Mouse (Mus musculus): Measurements from ENCODE around the gene Cend1.
A peak's percentile ranks its signal among the peaks of the same experiment; 100 is the strongest.
"Not testable (repeated sequence)": the region's sequence is repeated elsewhere in the genome, so short reads cannot be mapped to it uniquely, and the experiment has no call there.

Cend1 gene

GRCm38 (mm10) chr7:141465388-141466044, 36.2 kb upstream of the Cend1 start:
- no peak for DNase-seq (ENCODE audit: low read depth, low spot score)

DNA sequence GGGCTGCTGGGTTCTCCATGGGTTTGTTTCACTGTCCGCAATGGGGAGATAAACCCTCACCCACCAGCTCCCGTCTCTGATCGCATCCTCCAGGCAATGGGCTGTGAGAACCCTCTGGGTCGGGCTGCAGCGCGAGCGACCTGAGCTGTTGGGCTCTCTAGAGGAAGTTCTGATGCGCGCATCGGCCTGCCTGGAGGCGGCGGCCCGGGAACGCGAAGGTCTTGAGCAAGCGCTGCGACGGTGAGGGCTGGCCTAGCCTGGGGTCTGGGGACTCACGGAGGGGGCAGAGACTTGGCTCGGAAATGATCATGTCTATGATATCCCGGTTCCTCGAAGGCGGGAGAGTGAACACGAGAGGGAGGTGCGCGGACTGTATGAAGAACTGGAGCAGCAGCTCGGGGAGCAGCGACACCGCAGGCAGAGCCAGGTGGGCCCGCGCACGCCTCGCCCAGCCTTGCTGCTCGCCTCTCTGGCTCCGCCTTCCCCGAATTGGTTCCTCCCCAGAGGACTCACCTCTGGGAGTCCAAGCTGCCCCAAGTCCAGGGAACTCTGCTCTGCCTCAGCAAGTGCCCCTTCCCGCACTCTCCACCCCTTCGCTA, 35.4 kb upstream of the Cend1 start:
- no peak for DNase-seq (ENCODE audit: low read depth, low spot score)

GRCm38 (mm10) chr7:141463824-141464602, 34.7 kb upstream of the Cend1 start:
- DNase-seq (ENCODE audit: low read depth, low spot score): no peak

DNA sequence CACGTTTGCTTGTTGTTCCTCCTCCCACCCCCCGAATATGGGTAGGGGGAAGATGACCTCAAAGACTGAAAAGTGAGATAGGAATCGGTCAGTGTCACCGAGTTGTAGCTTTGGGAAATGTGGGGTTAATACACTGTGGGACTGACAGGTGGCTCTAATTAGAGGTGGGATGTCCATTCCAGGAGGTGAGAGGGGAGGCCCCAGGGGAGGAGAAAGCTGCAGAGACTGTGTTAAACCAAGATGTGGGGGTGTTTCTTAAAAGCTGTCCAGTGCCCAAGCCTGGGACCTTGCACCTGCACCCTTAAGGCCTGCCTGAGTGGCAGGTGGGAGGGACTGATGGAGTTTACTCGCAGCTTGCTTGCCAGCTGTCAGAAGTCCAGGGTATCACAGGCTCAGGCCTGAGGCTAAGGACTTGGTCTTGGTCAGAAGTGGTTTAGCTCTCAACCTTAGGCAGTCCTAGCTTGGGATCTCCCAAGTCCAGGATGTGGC, 33.1 kb upstream of the Cend1 start:
- DNase-seq (ENCODE audit: low read depth, low spot score): no peak

- DNase-seq (ENCODE audit: low read depth, low spot score): no peak
These were observed 32.4 kb upstream of the Cend1 start for GRCm38 (mm10) chr7:141461521-141462332.

DNA sequence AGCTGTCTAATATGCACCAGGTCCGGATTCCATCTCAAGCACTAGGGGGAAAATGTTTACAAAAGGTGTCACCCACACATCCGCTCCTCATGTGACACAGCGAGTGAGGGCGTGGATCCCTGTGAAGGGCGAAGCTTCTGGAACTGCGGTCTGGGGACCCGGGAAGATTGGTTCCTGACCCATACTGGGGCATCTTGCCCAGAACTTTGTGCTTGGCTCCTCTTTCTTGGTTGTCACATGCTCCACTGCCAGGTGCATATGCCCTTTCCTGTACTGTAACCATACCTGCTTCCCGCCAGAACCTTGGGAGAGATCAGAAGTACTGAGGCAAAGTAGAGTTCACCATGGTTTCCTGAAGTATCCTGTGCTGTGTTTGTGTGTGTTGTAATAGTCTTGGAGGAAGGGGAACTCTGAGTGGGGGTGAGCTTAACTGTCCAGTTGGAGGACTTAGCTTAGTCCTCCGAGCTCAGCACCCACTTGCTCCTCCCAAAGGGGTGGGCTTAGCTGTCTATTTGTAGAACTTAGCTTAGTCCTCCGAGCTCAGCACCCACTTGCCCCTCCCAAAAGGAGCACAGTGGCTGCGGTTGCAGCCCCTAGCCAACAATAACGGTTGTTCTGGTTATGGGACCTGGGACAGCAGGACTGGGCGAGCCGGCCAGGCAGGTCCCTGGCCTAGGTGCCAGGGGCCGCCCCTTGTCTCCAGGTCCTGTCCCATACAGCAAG, 31.3 kb upstream of the Cend1 start, which contains the start of gene Cracr2b:
Gene Cracr2b (plus strand): TSS at position 704 of the 723 bp plus-strand sequence.
- DNase-seq (ENCODE audit: low read depth, low spot score): no peak

DNA sequence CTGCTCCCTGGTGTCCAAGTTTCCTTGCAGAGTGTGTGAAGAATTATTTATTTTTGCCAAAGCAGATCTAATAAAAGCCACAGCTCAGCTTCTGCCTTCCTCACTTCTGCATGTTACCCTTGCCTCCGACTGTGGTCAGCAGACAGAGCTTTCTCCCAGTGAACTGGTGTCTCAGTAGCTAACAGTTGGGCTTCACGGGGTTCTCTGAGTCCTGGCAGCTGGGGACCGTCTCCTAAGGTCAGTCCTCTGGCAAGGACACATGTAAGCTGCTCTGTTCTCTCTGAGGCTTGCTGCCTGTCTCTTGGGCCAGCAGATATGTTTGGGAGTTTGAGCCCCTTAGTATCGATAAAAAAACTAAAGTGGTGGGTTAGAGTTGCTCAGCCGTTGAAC, 30.7 kb upstream of the Cend1 start:
- no peak for DNase-seq (ENCODE audit: low read depth, low spot score)

DNA sequence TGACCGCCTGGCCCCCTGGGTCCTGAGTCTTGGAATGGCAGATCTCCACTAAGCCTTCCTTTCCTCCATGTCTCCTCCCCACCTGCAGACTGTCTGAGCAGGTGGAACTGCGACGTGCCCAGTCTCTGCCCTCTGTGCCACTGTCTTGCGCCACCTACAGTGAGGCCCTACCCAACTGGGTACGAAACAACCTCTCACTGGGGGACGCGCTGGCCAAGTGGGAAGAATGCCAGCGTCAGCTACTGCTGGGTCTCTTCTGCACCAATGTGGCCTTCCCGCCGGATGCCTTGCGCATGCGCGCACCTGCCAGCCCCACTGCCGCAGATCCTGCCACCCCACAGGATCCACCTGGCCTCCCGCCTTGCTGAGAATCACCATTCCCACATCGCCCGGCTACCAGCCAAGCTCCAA, 30.0 kb upstream of the Cend1 start:
- DNase-seq (ENCODE audit: low read depth, low spot score): no peak

GRCm38 (mm10) chr7:141458661-141459060, 29.4 kb upstream of the Cend1 start:
- DNase-seq (ENCODE audit: low read depth, low spot score): no peak

- DNase-seq (ENCODE audit: low read depth, low spot score): no peak
These were observed 28.8 kb upstream of the Cend1 start for GRCm38 (mm10) chr7:141457986-141458660.

- DNase-seq (ENCODE audit: low read depth, low spot score): no peak
These were observed 27.9 kb upstream of the Cend1 start for GRCm38 (mm10) chr7:141457236-141457635.

DNA sequence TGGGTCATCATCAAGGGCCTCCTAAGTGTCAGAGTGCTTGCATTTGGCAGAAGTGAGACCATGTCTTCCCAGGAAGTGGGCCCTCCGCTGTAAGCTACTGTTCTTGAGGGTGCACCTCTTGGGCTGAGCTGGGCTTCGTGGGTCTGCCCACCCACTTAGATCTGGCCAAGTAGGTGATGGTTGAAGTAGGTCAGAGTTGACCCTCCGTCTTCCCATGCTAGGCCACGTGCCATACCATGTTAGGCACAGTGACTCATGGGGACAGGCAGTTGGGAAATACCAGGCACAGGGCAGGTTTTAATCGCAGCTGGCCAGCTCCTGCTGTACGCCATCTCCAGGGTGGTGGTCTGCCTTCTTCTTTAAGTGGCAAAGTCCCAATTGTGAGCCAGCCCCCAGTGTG, 27.4 kb upstream of the Cend1 start:
- no peak for DNase-seq (ENCODE audit: low read depth, low spot score)

- no peak for DNase-seq (ENCODE audit: low read depth, low spot score)
These were observed 26.5 kb upstream of the Cend1 start for GRCm38 (mm10) chr7:141455610-141456314.

GRCm38 (mm10) chr7:141454967-141455551, 25.8 kb upstream of the Cend1 start, which contains the start of gene Pnpla2:
TSS of gene Pnpla2 (plus strand) at chr7:141455198.
- DNase-seq (ENCODE audit: low read depth, low spot score): peak; percentile 80

DNA sequence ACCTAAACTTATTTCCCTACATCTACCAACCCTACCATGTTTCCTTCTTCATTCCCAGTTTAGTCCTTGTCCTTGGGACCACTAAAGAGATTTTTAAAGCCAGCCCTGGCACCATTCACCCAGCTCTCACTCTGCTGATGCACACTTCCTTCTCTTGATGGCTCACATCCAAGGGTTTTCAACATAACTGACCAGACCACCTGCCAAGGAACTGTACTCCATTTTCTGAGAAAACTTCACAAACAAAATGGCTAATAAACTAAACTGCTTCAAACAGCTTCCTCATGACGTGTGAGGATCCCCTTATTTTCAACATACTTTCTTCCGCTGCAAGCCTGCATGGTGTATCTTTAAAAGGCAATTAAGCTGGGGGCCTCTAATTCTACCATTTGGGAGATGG, 24.3 kb upstream of the Cend1 start:
- no peak for DNase-seq (ENCODE audit: low read depth, low spot score)

DNA sequence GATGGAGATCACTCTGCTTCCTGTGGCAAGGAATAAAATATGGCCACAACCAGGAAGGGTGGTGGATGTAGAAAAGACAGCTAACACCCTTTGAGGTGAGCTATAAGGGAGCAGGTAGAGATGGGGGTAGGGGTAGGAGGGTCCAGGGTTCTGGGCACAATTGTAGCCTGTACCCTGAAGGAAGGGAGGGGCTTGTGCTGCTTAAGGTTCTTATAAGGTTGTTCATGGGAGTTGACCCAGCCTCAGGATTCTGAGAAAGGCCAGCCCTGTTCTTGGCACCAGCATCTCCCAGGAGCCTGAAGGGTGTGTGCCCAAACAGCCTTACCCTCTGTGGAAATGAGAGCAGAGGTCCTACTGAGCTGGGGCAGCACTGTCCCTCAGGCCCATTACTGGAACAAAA, 22.6 kb upstream of the Cend1 start:
- DNase-seq (ENCODE audit: low read depth, low spot score): no peak

- peak; percentile 97 for DNase-seq (ENCODE audit: low read depth, low spot score)
These were observed 18.1 kb upstream of the Cend1 start, which contains the start of gene Rplp2 for GRCm38 (mm10) chr7:141447110-141447991. TSS of gene Rplp2 (plus strand) at chr7:141447370.

DNA sequence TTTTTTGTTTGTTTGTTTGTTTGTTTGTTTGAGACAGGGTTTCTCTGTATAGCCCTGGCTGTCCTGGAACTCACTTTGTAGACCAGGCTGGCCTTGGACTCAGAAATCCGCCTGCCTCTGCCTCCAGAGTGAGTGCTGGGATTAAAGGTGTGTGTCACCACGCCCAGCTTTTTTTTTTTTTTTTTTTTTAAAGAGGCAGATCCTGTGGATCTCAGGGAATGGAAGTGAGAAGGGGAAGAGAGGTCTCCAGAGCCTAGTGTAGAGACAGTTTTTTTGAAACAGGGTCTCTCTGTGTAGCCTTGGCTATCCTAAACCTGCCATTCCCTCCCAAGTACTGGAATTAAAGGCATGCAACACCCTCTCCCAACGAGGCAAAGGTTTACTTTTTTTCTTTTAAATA, 17.1 kb upstream of the Cend1 start:
- DNase-seq (ENCODE audit: low read depth, low spot score): not testable (repeated sequence)
